Mouse (Mus musculus): ENCODE measurements around the gene Arsb.

- TF ChIP-seq CTCF (conservative IDR thresholded peaks at IDR 0.05; ENCODE audit: insufficient read depth, insufficient read length, low read depth, low read length) (no peak), POLR2A (IDR thresholded peaks at IDR 0.05; ENCODE audit: low read depth, low read length) (no peak)
Measured at GRCm38 (mm10) chr13:93872591-93872990, 101.2 kb downstream of the Arsb start.

All from kidney, adult 2 months (tissue).